Mouse (Mus musculus) heart, embryonic 12.5 days (tissue): ENCODE results near the gene Mtg2. TPM values are rescaled to one million over a fixed set of nuclear protein-coding genes. Genes with fewer than 3 reads are reported as not detected.
A peak's percentile ranks its signal among the peaks of the same experiment; 100 is the strongest.

ENCODE experiments used
- ATAC-seq: fragments of 200-750 bp; cut with Nextera tagmentation; 2 replicates; pipeline ENCODE4 v1.8.0; 2017; ENCODE audit warnings: moderate TSS enrichment, moderate library complexity; ENCODE audit not compliant: insufficient number of reproducible peaks, low FRiP score
- H3K27ac ChIP-seq: fragments of 300-500 bp; sonication (generic); 2 replicates; pipeline ENCODE4 v1.5.1; 2016; ENCODE audit warnings: mild to moderate bottlenecking, moderate library complexity; ENCODE audit not compliant: poor library complexity, severe bottlenecking
- H3K27me3 ChIP-seq: fragments of 300-500 bp; sonication (generic); replicated peaks from 2 replicates; pipeline ENCODE4 v1.6.1; 2016; ENCODE audit warnings: mild to moderate bottlenecking, moderate library complexity
- H3K36me3 ChIP-seq: fragments of 300-500 bp; sonication (generic); 2 replicates; pipeline ENCODE4 v1.6.1; 2016; ENCODE audit warnings: mild to moderate bottlenecking, moderate library complexity
- H3K4me1 ChIP-seq: fragments of 300-500 bp; sonication (generic); replicated peaks from 2 replicates; pipeline ENCODE4 v1.6.1; 2016; ENCODE audit warnings: mild to moderate bottlenecking
- H3K4me2 ChIP-seq: fragments of 300-500 bp; sonication (generic); 2 replicates; pipeline ENCODE4 v1.6.1; 2016; ENCODE audit warnings: mild to moderate bottlenecking, moderate library complexity
- H3K4me3 ChIP-seq: fragments of 300-500 bp; sonication (generic); 2 replicates; pipeline ENCODE4 v1.5.1; 2016; ENCODE audit warnings: mild to moderate bottlenecking
- H3K9ac ChIP-seq: fragments of 300-500 bp; sonication (generic); 2 replicates; pipeline ENCODE4 v1.6.1; 2016; ENCODE audit warnings: mild to moderate bottlenecking, moderate library complexity
- H3K9me3 ChIP-seq: fragments of 300-500 bp; sonication (generic); replicated peaks from 2 replicates; pipeline ENCODE4 v1.6.1; 2016; ENCODE audit warnings: mild to moderate bottlenecking, moderate library complexity
- WGBS: fragments of 180-500 bp; shearing (Covaris S2); methylation state at CpG from one replicate; pipeline ENCODE4 v1.1.7; 2016; 5-methylcytosine and 5-hydroxymethylcytosine counted together
- polyA plus RNA-seq: library from polyadenylated mRNA; unstranded; fragments of >200 nt; fragmentation: Nextera tagmentation; extraction: Ambion mirVana; gene quantifications from 2 replicates; pipeline ENCODE4 v1.2.1, GENCODE M21; 2016

The Mtg2 gene
- polyA plus RNA-seq, 1 experiment from 2014 or later: 23.7 TPM

DNA sequence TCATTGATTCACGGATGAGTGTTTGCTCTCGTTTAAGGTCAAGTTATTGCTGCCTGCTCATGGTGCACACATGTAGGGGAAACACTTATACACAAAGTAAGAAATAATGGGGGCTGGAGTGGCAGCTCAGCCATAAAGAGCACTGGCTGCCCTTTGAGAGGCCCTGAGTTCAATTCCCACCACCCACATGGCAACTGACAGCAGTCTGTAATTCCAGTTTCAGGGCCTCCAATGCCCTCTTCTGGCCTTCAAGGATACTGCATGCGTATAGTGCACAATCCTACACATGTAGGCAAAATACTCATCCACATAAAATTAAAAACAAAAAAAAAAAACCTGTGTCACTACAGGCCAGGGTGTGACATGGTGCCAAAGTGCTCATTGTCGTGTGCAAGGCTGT, 17.1 kb downstream of the Mtg2 start:
- ATAC-seq: no peak
- Histone ChIP-seq H3K27ac (no peak overlapping the region), H3K4me1 (no peaks in the 10 kb centered on the region), H3K27me3 (peaks cover 5% of the 10 kb centered on the region; the same call in 1 of the 2 replicates), H3K4me2 (no peak overlapping the region), H3K36me3 (peaks cover 39% of the 10 kb centered on the region), H3K4me3 (no peak overlapping the region), H3K9me3 (no peaks in the 10 kb centered on the region; the same call in 1 of the 2 replicates), H3K9ac (no peak overlapping the region)
- 88% methylated on average over 4 of the region's 4 CpGs for WGBS

DNA sequence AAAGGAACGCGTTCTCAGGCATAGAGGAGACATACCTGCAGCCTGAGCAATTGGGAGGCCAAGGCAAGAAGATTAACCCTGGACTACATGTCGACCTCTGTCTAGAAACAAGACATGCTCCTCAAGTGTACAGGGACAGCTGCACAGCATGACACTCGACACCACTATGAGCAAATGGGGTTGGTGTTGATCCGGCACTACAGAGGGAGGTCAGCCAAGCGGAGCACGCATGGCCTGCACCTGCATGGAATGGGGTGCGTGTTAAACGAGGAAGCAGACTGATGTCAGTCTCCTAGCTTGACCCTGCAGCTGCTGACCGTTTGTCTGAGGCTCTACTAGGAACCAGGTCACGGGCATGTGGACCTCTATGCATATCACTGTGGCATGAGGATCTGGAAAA, 19.9 kb downstream of the Mtg2 start:
- no peak for ATAC-seq
- H3K27ac ChIP-seq: no peak overlapping the region
- 63% methylated on average over 11 of the region's 11 CpGs for WGBS
- H3K4me2 ChIP-seq: no peak overlapping the region
- H3K9me3 ChIP-seq: no peaks in the 10 kb centered on the region; the same call in 1 of the 2 replicates
- H3K36me3 ChIP-seq: peaks cover 20% of the 10 kb centered on the region
- H3K9ac ChIP-seq: no peak overlapping the region
- no peaks in the 10 kb centered on the region for H3K4me1 ChIP-seq
- peaks cover 5% of the 10 kb centered on the region for H3K27me3 ChIP-seq
- H3K4me3 ChIP-seq: no peak overlapping the region

DNA sequence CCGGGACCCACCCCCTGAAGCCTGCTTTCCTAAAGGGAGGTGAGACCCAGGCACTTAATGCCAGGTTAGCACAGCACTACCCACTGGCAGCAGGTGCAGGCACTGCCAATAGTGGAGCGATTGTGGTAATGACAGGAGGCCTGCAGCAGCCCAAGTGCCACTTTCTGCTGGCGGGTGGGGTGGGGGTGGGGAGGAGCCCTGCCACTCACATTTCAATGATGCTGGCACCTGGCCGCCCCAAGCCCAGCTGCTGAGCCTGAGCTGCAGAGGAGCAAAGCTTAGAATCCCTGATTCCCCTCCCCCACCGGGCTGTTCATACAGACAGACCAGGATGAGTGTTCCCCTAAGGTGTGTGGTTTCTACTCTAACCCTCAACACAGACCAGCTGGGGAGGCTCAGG, 25.3 kb downstream of the Mtg2 start:
- Histone ChIP-seq H3K4me1 (no peaks in the 10 kb centered on the region; the same call in 1 of the 2 replicates), H3K9ac (no peak overlapping the region), H3K4me2 (no peak overlapping the region), H3K27ac (no peak overlapping the region), H3K36me3 (no peaks in the 10 kb centered on the region), H3K4me3 (no peak overlapping the region), H3K27me3 (peaks cover 53% of the 10 kb centered on the region), H3K9me3 (no peaks in the 10 kb centered on the region)
- no peak for ATAC-seq
- 38% methylated on average over 5 of the region's 5 CpGs for WGBS

DNA sequence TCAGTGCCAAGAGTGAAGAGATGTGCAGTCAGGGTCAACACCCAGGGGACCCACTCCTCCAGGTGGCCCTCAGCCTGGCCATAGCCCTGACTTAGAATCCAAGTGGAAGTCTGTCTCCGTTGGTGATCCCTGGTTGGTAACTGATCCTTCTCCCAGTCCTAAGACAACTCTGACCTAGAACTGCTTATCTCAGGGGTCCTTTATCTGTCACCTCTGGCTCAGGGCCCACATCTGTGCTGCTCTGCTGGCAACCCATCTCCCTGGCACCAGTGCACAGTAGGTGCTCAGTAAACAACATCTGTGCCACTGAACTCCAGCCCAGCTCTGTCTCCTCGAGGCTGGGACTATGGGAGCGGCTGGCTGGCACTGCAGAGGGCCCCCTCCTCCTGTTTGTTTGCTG, 27.2 kb downstream of the Mtg2 start:
- ATAC-seq: no peak
- Histone ChIP-seq H3K4me2 (no peak overlapping the region), H3K36me3 (no peaks in the 10 kb centered on the region), H3K27ac (no peak overlapping the region), H3K9ac (no peak overlapping the region), H3K27me3 (peaks cover 70% of the 10 kb centered on the region), H3K4me1 (no peaks in the 10 kb centered on the region; the same call in 1 of the 2 replicates), H3K4me3 (no peak overlapping the region), H3K9me3 (no peaks in the 10 kb centered on the region)
- WGBS: 48% methylated on average over 3 of the region's 3 CpGs

DNA sequence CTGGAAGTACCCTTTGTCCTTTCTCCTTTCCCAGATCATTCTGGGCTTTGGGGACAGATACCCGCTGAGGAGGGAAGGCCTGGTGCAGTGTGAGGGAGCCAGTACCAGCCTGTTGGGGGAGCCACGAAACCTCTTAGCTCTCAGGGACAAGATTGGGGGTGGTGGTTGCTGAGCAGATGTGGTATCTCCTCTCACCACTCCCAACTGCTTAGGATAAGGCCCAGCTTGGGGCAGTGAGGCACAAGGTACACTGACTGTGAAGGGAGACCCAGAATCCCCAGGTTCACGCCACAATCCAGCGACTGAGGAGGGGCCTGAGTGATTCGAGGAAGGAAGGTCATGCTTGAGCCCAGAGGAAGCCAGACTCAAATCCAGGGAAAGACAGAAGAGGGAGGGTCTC, 27.8 kb downstream of the Mtg2 start:
- no peaks in the 10 kb centered on the region for H3K9me3 ChIP-seq
- H3K4me3 ChIP-seq: no peak overlapping the region
- H3K9ac ChIP-seq: no peak overlapping the region
- H3K4me2 ChIP-seq: no peak overlapping the region
- ATAC-seq: no peak
- H3K4me1 ChIP-seq: peaks cover 3% of the 10 kb centered on the region
- H3K36me3 ChIP-seq: no peaks in the 10 kb centered on the region
- H3K27me3 ChIP-seq: peaks cover 76% of the 10 kb centered on the region
- no peak overlapping the region for H3K27ac ChIP-seq
- WGBS: 25% methylated on average over 5 of the region's 5 CpGs

- no peaks in the 10 kb centered on the region for H3K9me3 ChIP-seq
- WGBS: 6% methylated on average over 15 of the region's 15 CpGs
- no peaks in the 10 kb centered on the region for H3K36me3 ChIP-seq
- H3K27me3 ChIP-seq: peaks cover 89% of the 10 kb centered on the region
- no peak overlapping the region for H3K27ac ChIP-seq
- ATAC-seq: no peak
- no peak overlapping the region for H3K4me3 ChIP-seq
- peaks cover 13% of the 10 kb centered on the region for H3K4me1 ChIP-seq
- H3K4me2 ChIP-seq: 0 out of 2 replicates have a peak overlapping the region, but pooled peaks have one; percentile 26
- H3K9ac ChIP-seq: no peak overlapping the region
Observed at GRCm38 (mm10) chr2:180099529-180099928, 29.1 kb downstream of the Mtg2 start.

- no peak for ATAC-seq
- Histone ChIP-seq H3K4me1 (peaks cover 27% of the 10 kb centered on the region), H3K9me3 (no peaks in the 10 kb centered on the region), H3K36me3 (no peaks in the 10 kb centered on the region), H3K27me3 (peaks cover 82% of the 10 kb centered on the region), H3K4me2 (peak overlapping the region; percentile 95), H3K27ac (no peak overlapping the region), H3K9ac (0 out of 2 replicates have a peak overlapping the region, but pooled peaks have one; percentile 5), H3K4me3 (peak overlapping the region; percentile 55)
- WGBS: 1% methylated on average over 57 of the region's 57 CpGs
Observed at GRCm38 (mm10) chr2:180103151-180103977, 33.0 kb downstream of the Mtg2 start.

GRCm38 (mm10) chr2:180103978-180104658, 33.7 kb downstream of the Mtg2 start, which contains the start of gene Hrh3:
Gene Hrh3, minus strand, starts transcription at chr2:180104488.
- H3K27me3 ChIP-seq: peaks cover 75% of the 10 kb centered on the region
- under 1% methylated on average over 72 of the region's 87 CpGs for WGBS
- H3K4me2 ChIP-seq: peak within 1 kb of the TSS; percentile 95
- peak within 1 kb of the TSS; percentile 55 for H3K4me3 ChIP-seq
- no peaks in the 10 kb centered on the region for H3K9me3 ChIP-seq
- H3K4me1 ChIP-seq: peaks cover 27% of the 10 kb centered on the region
- H3K36me3 ChIP-seq: no peaks in the 10 kb centered on the region
- no peak within 1 kb of the TSS for H3K27ac ChIP-seq
- 0 out of 2 replicates have a peak within 1 kb of the TSS, but pooled peaks have one; percentile 5 for H3K9ac ChIP-seq
- peak; percentile 82 for ATAC-seq

DNA sequence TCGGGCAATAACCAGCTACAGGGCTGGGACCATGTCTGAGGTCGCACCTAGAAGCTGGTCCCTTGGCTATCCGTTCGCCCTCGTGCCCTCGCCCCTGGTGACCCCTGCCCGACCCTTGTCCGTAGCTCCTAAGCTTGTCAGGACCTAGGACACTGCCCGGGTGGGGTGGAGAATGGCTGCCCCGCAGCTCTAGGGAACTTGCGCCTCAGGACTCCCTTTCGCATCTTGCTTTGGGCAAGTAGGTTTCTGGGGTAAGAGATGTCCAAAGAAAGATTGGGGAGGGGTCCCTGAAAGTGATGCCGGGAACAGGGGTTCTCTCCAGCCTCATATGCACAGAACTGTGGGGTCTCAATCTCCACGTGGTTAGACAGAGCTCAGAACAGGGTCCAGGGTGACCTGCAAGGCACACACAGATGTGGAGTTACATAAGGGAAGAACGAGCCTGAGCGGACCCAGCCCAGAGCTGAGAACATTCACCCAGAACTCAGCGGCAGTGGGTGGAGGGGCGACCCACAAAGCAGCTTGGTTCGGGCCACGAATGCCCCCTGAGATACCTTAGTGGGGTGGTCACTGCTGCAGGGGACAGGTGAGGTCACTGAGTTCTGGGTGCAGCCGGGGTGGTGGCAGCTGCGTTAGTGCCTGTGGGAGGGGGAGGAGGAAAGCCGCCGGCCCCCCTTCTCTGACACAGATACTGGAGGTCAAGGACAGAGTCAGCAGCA, 34.4 kb downstream of the Mtg2 start:
- no peaks in the 10 kb centered on the region for H3K36me3 ChIP-seq
- H3K27me3 ChIP-seq: peaks cover 68% of the 10 kb centered on the region
- H3K27ac ChIP-seq: no peak overlapping the region
- peaks cover 27% of the 10 kb centered on the region for H3K4me1 ChIP-seq
- no peaks in the 10 kb centered on the region for H3K9me3 ChIP-seq
- no peak; the same call in 1 of the 2 replicates for ATAC-seq
- peak overlapping the region; percentile 55 for H3K4me3 ChIP-seq
- 9% methylated on average over 24 of the region's 24 CpGs for WGBS
- peak overlapping the region; percentile 95 for H3K4me2 ChIP-seq
- no peak overlapping the region for H3K9ac ChIP-seq

DNA sequence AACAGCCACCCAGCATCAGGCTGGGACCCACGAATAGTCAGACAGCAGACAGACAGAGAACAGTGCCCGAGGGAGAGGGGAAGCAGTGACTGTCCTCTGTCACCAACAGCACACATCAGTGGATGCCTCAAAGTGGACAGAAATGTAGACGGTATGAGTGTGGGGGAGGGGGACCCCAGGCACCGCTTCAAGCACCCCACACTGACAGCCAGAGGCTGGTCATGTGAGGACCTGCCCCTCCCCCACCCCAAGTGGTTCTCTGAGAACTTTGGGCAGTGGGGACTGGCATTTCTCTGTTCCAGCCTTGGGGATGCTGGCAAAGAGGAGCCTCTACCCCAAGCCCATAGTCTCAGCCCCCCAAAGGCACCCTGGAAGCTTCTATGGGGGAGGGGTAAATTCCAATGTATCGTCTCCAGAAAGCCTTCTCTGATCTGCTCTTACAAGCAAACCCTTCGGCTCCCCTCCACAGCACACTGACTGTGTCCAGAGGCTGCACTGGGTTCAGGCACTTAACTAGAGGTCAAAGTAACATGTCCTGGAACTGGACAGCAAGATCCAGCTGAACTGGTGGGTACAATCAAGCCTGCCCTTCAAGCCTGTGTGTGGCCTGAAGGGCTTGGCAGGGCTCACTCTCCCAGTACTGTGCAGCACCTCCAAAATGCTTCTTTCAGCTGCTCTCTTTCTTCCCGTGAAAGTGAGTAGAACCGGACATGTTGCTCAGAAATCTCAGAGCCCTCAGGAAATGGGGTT, 35.2 kb downstream of the Mtg2 start:
- Histone ChIP-seq H3K36me3 (no peaks in the 10 kb centered on the region), H3K4me3 (no peak overlapping the region), H3K4me2 (no peak overlapping the region), H3K27ac (no peak overlapping the region), H3K9me3 (no peaks in the 10 kb centered on the region), H3K9ac (no peak overlapping the region), H3K27me3 (peaks cover 60% of the 10 kb centered on the region), H3K4me1 (peaks cover 27% of the 10 kb centered on the region)
- WGBS: 31% methylated on average over 8 of the region's 8 CpGs
- no peak for ATAC-seq
